Mouse (Mus musculus) limb, embryonic 15.5 days (tissue): ENCODE data around the gene Cntn5. TPM values are rescaled to one million over a fixed set of nuclear protein-coding genes. Genes with fewer than 3 reads are reported as not detected.

ENCODE experiments used
- ATAC-seq: fragments of 200-750 bp; cut with Nextera tagmentation; 2 replicates; pipeline ENCODE4 v1.8.0; 2017; ENCODE audit warnings: low read depth, moderate TSS enrichment; ENCODE audit not compliant: insufficient number of reproducible peaks, low FRiP score, low TSS enrichment
- H3K27ac ChIP-seq: fragments of 300-500 bp; sonication (generic); 2 replicates; pipeline ENCODE4 v1.5.1; 2015; ENCODE audit warnings: moderate library complexity, mild to moderate bottlenecking, inconsistent platforms
- H3K27me3 ChIP-seq: fragments of 300-500 bp; sonication (generic); 2 replicates; pipeline ENCODE4 v1.6.1; 2015; ENCODE audit warnings: inconsistent platforms
- H3K36me3 ChIP-seq: fragments of 300-500 bp; sonication (generic); 2 replicates; pipeline ENCODE4 v1.6.1; 2015; ENCODE audit warnings: inconsistent platforms
- H3K4me1 ChIP-seq: fragments of 300-500 bp; sonication (generic); 2 replicates; pipeline ENCODE4 v1.6.1; 2015; ENCODE audit warnings: inconsistent platforms
- H3K4me2 ChIP-seq: fragments of 300-500 bp; sonication (generic); 2 replicates; pipeline ENCODE4 v1.6.1; 2015; ENCODE audit warnings: mild to moderate bottlenecking, inconsistent platforms
- H3K4me3 ChIP-seq: fragments of 300-500 bp; sonication (generic); 2 replicates; pipeline ENCODE4 v1.5.1; 2015; ENCODE audit warnings: mild to moderate bottlenecking, inconsistent platforms
- H3K9ac ChIP-seq: fragments of 300-500 bp; sonication (generic); 2 replicates; pipeline ENCODE4 v1.6.1; 2015; ENCODE audit warnings: inconsistent platforms
- H3K9me3 ChIP-seq: fragments of 300-500 bp; sonication (generic); 2 replicates; pipeline ENCODE4 v1.6.1; 2016; ENCODE audit warnings: inconsistent platforms
- WGBS: fragments of 180-500 bp; shearing (Covaris S2); methylation state at CpG from one replicate; pipeline ENCODE4 v1.1.7; 2015; 5-methylcytosine and 5-hydroxymethylcytosine counted together
- microRNA-seq: library from miRNA; unstranded; fragments of <30 nt; microRNA quantifications from one replicate; pipeline ENCODE4, GENCODE M21; 2016
- polyA plus RNA-seq: library from polyadenylated mRNA; unstranded; fragments of >200 nt; fragmentation: Nextera tagmentation; extraction: Ambion mirVana; gene quantifications from 2 replicates; pipeline ENCODE4 v1.2.1, GENCODE M21; 2015

The Cntn5 gene
- polyA plus RNA-seq, 1 experiment from 2014 or later: 1.4 TPM

DNA sequence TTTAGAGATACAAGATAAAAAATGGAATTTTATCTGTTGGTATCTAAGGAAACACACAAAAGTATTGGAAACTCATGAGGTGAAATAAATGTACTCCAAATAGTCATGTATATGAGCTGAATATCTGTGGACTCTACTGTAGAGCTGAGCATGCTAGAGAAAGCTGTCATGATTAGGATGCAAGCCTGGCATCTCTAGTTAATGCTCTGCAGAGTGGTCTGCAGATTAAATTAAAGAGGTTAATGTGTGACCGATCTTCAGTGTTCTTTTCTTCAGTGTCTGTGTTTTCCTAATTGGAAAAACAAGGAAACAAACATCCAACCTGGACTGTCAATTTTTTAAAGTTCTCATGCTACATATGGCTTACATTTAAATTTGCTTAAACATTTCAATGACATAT is 1199.4 kb downstream of the Cntn5 start:
- ATAC-seq: no peak
- H3K4me1 ChIP-seq: no peaks in the 10 kb centered on the region
- H3K4me3 ChIP-seq: no peak overlapping the region
- H3K4me2 ChIP-seq: no peak overlapping the region
- WGBS: 87% methylated on average over 1 of the region's 1 CpGs
- H3K9me3 ChIP-seq: no peaks in the 10 kb centered on the region
- H3K27me3 ChIP-seq: no peaks in the 10 kb centered on the region
- H3K36me3 ChIP-seq: no peaks in the 10 kb centered on the region
- H3K27ac ChIP-seq: no peak overlapping the region
- no peak overlapping the region for H3K9ac ChIP-seq

DNA sequence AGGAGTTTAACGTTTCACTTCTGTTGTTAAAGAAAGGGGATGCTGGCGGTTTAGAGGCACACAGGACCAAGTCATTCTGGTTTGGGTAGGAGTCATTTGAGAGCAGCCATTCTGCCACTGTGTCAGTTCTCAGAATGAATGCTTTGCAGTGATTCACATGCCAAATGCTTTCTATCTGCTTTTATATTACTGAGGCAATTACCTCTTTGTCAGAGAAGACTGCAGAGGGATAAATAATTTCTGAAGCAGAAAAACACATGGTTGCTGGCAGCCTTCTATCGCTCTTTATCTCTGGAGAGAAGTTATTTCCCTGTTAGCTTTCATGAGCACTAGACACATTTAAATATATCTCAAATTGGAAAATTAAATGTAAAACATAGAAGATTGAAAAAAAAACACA is 1207.9 kb downstream of the Cntn5 start:
- Histone ChIP-seq H3K4me2 (no peak overlapping the region), H3K36me3 (no peaks in the 10 kb centered on the region), H3K9me3 (no peaks in the 10 kb centered on the region), H3K9ac (no peak overlapping the region), H3K4me1 (no peaks in the 10 kb centered on the region), H3K27me3 (no peaks in the 10 kb centered on the region), H3K27ac (no peak overlapping the region), H3K4me3 (no peak overlapping the region)
- 51% methylated on average over 3 of the region's 3 CpGs for WGBS
- ATAC-seq: no peak

DNA sequence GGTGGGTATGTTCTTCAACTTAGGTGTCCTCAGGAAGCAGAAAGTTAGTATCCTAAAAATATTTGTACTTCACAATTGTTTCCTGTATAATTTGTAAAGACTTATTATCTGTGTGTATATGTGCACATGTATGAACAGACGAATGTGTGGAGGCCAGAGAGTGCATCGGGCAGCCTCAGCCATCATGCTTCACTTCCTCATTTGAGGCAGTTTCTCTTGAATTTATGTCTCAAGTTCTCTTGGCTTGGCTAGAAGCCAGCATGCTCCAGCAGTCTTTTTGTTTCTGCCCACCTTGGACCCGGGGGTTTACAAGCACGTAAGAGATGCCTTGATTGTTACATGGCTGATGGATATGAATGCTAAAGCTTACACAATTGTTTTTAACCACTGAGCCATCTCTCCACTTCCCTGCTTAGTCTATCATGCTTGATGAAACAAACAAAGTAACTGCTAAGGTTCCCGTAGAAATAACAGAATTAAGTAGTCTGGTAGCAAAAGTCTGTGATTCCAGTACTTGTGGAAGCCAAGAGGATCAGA is 1222.2 kb downstream of the Cntn5 start:
- H3K27ac ChIP-seq: no peak overlapping the region

DNA sequence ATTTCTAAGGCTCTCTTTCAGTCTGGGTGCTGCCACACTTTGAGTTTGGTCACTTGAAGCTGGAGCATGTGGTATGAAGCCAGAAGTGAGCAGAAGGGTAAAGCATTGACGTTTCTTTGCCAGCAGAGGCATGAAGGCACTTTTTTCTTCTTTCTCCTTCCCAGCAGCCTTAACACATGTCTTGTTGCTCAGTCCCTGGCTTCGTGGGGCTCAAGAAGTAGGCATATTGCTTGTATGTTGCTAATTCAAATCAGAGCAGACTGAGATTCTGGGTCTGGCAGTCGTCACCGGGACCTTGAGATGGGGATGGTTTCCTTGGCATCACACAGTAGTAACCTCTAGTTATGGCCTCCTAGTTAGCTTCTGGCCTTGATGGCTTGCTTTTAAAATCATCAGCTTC is 1228.5 kb downstream of the Cntn5 start:
- Histone ChIP-seq H3K36me3 (no peaks in the 10 kb centered on the region), H3K4me1 (no peaks in the 10 kb centered on the region), H3K4me3 (no peak overlapping the region), H3K4me2 (no peak overlapping the region), H3K27me3 (no peaks in the 10 kb centered on the region), H3K27ac (no peak overlapping the region), H3K9ac (no peak overlapping the region), H3K9me3 (no peaks in the 10 kb centered on the region)
- ATAC-seq: no peak
- 65% methylated on average over 4 of the region's 4 CpGs for WGBS

More for the DNA sequence above, 1222.2 kb downstream of the Cntn5 start:
- Histone ChIP-seq H3K4me2 (no peak overlapping the region), H3K4me3 (no peak overlapping the region), H3K9me3 (no peaks in the 10 kb centered on the region), H3K9ac (no peak overlapping the region), H3K36me3 (no peaks in the 10 kb centered on the region), H3K27me3 (no peaks in the 10 kb centered on the region), H3K4me1 (no peaks in the 10 kb centered on the region)
- ATAC-seq: no peak
- 60% methylated on average over 5 of the region's 5 CpGs for WGBS

DNA sequence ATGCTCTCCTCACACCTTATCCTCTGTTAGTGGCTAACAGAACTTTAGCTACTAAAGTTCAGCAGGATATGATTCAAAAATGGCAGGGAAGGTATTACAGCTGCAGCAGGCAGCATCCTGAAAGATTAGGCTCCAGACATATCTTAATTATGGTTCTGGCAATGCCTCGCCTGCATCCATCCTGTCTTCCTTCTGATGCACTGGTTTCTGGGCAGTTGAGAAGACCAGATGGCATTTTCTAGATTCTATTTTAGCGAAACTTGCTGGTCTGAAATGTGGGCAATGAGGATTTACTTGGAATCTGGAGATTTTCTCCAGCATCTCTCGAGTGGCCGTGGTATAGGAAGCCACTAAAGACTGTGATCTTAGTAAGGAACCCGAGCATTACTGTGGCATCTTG is 1230.0 kb downstream of the Cntn5 start:
- 81% methylated on average over 5 of the region's 5 CpGs for WGBS
- Histone ChIP-seq H3K27me3 (no peaks in the 10 kb centered on the region), H3K36me3 (no peaks in the 10 kb centered on the region), H3K9ac (no peak overlapping the region), H3K27ac (no peak overlapping the region), H3K4me1 (no peaks in the 10 kb centered on the region), H3K9me3 (no peaks in the 10 kb centered on the region), H3K4me2 (no peak overlapping the region), H3K4me3 (no peak overlapping the region)
- ATAC-seq: no peak

DNA sequence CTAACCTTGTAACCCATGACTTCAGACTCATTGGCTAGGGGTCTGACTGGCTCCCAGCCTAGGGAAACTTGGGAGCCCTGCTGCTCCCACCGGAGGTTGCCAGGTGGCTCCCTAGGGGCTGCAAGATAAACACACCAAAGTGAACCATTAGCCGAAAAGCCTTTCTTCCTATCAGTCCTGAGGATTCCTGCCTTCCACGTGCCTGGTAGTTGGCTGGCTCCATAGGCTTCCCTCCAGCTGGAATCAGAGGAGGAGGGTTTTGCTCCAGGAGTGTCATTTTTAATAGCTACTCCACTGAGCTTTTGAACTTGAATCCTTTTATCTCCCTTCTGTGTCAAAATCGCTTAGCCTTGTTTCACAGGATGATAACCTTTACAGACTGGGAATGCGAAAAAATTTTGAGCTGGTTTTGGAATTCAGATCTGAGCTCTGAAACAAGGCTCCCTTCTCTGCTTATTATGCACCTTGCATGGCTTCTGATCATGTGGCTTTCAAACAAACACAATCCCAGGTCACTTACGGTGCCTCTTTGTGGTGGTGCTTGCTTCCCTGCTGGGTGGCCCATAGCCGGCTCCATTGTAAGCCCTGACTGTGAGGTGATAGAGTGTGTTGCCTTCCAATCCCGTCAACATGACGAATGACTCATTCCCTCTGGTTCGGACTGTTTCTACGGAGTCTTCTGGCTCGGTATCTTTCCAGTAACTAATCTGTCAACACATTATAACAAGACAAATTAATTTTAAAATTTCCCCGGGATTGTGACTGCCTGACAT is 1231.1 kb downstream of the Cntn5 start:
- no peaks in the 10 kb centered on the region for H3K27me3 ChIP-seq
- H3K27ac ChIP-seq: no peak overlapping the region
- WGBS: 14% methylated on average over 13 of the region's 13 CpGs
- H3K36me3 ChIP-seq: no peaks in the 10 kb centered on the region
- H3K4me3 ChIP-seq: no peak overlapping the region
- no peak overlapping the region for H3K9ac ChIP-seq
- H3K4me2 ChIP-seq: no peak overlapping the region
- no peaks in the 10 kb centered on the region for H3K4me1 ChIP-seq
- no peak for ATAC-seq
- H3K9me3 ChIP-seq: no peaks in the 10 kb centered on the region

DNA sequence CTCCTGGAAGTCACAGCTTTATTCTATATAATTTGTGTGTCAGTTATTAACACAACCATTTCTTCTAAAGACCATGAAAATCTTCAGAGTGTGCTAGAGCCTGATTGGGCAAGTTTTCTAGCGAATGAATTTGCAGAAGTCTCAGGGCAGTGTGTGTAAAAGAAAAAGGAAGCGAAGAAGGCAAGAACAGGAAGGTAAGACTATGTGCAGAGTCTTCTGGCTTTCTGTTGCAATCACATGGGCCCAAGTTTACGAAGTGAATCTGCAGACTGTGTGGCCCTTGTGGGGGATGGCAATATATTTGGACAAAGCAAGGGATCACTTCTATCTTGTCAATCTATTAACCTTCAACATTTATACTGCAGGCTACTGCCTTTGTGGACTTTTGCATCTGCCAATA is 1251.1 kb downstream of the Cntn5 start:
- Histone ChIP-seq H3K4me2 (no peak overlapping the region), H3K9ac (no peak overlapping the region), H3K27me3 (no peaks in the 10 kb centered on the region), H3K27ac (no peak overlapping the region), H3K36me3 (no peaks in the 10 kb centered on the region), H3K9me3 (no peaks in the 10 kb centered on the region), H3K4me1 (no peaks in the 10 kb centered on the region), H3K4me3 (no peak overlapping the region)
- no peak for ATAC-seq
- WGBS: 85% methylated on average over 3 of the region's 3 CpGs

DNA sequence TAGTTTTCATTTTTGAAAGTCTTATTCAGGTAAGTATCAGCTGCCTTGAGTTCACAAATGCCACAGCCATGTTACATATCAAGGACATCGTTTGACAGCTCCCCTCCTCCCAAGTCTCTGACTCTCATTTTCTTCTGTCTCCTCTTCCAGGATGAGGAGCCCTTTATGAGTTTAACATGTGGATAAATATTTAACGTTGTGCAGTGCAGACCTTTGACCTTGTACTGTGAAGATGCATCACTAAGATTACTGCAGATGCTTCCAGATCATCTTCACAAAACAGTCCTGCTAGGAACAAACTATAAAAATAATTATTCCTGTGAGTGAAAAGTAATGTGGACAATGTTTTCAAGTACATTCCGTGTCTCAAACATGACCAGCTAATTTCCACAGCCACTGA is 1257.2 kb downstream of the Cntn5 start:
- no peaks in the 10 kb centered on the region for H3K4me1 ChIP-seq
- no peak overlapping the region for H3K9ac ChIP-seq
- ATAC-seq: no peak
- no peak overlapping the region for H3K27ac ChIP-seq
- 70% methylated on average over 3 of the region's 3 CpGs for WGBS
- H3K4me3 ChIP-seq: no peak overlapping the region
- no peaks in the 10 kb centered on the region for H3K9me3 ChIP-seq
- no peaks in the 10 kb centered on the region for H3K27me3 ChIP-seq
- no peaks in the 10 kb centered on the region for H3K36me3 ChIP-seq
- no peak overlapping the region for H3K4me2 ChIP-seq

DNA sequence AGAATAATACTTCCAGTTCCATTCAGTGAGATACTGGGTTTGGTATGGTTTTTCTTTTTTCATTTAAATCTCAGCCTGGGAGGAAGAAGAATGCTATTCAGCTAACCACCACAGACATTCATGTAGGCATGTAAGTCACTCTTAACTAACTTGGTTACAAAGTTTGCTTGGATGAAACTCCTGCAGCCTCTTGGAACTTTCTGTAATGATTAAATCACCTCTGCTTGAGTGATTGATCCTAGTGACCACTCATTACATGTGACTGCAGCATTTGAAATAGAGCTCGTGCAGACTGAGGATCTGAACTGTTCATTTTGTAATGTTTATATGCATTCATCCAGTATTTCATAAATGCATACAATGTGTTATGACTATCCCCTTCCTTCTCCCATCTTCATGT is 1258.3 kb downstream of the Cntn5 start:
- no peaks in the 10 kb centered on the region for H3K27me3 ChIP-seq
- H3K4me2 ChIP-seq: no peak overlapping the region
- H3K4me1 ChIP-seq: no peaks in the 10 kb centered on the region
- H3K4me3 ChIP-seq: no peak overlapping the region
- no peak overlapping the region for H3K9ac ChIP-seq
- 84% methylated on average over 1 of the region's 1 CpGs for WGBS
- no peak overlapping the region for H3K27ac ChIP-seq
- no peak for ATAC-seq
- no peaks in the 10 kb centered on the region for H3K36me3 ChIP-seq
- no peaks in the 10 kb centered on the region for H3K9me3 ChIP-seq

Small RNA genes lying within 50 kb of the gene (microRNA-seq; reads per million reads assigned to microRNA genes)
- gene Gm24496: not detected
- gene Gm25086: not detected
- not detected for gene Gm26195
- gene Mir6237: not detected
